Mouse (Mus musculus): ENCODE results near the gene Bbs4. TPM values are rescaled to one million over a fixed set of nuclear protein-coding genes. Genes with fewer than 3 reads are reported as not detected.

Gene Bbs4
- polyA plus RNA-seq, 1 experiment from 2014 or later = 11.5 TPM

- H3K27ac ChIP-seq = no peak overlapping the region
- H3K4me2 ChIP-seq = no peak overlapping the region
- no peak for ATAC-seq (ENCODE audit: insufficient read depth, low FRiP score, low read depth)
- peaks cover 3% of the 10 kb centered on the region; the same call in 1 of the 2 replicates for H3K36me3 ChIP-seq
- no peak overlapping the region for H3K9ac ChIP-seq
- 77% methylated on average over 5 of the region's 5 CpGs for WGBS
- H3K4me3 ChIP-seq (replicated peaks) = no peak overlapping the region
- H3K9me3 ChIP-seq = no peaks in the 10 kb centered on the region
- no peaks in the 10 kb centered on the region for H3K27me3 ChIP-seq (replicated peaks)
- H3K4me1 ChIP-seq = no peaks in the 10 kb centered on the region
Observed at GRCm38 (mm10) chr9:59338411-59338810, 14.9 kb downstream of the Bbs4 start.

DNA sequence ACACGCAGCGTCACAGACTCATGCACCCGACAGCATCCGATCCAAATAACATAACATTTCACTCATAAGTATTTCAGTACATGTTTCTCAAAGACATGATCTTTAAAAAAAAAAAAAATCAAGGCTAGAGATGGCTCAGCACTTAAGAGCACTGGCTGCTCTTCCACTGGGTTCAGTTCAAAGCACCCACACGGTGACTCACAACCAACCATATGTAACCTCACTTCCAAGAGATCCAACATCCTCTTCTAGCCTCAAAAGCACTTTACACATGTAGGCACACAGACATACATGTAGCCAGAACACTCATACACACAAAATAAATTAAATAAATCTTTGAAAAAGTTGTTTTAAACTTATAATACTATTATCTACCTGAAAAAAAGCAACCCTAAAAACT, 15.4 kb downstream of the Bbs4 start:
- Histone ChIP-seq H3K36me3 (peaks cover 3% of the 10 kb centered on the region; the same call in 1 of the 2 replicates), H3K27ac (no peak overlapping the region), H3K9ac (no peak overlapping the region), H3K27me3 (replicated peaks) (no peaks in the 10 kb centered on the region), H3K9me3 (no peaks in the 10 kb centered on the region), H3K4me1 (no peaks in the 10 kb centered on the region), H3K4me2 (no peak overlapping the region), H3K4me3 (replicated peaks) (no peak overlapping the region)
- 90% methylated on average over 5 of the region's 5 CpGs for WGBS
- ATAC-seq (ENCODE audit: insufficient read depth, low FRiP score, low read depth) = no peak

DNA sequence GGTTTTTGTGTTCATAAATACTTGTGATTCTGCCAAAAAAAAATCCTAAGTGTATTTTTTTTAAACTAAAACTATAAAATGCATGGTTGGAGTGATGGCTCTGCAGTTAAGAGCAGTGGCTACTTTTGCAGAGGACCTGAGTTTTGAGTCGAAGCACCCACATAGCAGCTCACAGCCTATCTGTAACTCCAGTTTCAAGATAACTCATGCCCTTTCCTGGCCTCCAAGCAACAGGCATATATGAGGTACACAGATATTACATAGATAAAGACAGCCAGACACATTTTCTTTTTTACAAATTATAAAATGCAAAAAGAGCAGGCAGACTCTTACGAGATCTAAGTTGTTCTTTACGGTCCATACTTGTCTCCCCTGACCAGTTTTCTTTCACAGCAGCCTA, 16.8 kb downstream of the Bbs4 start:
- Histone ChIP-seq H3K27ac (no peak overlapping the region), H3K4me1 (no peaks in the 10 kb centered on the region), H3K36me3 (peaks cover 3% of the 10 kb centered on the region; the same call in 1 of the 2 replicates), H3K4me3 (replicated peaks) (no peak overlapping the region), H3K9ac (no peak overlapping the region), H3K9me3 (no peaks in the 10 kb centered on the region), H3K4me2 (no peak overlapping the region), H3K27me3 (replicated peaks) (no peaks in the 10 kb centered on the region)
- 86% methylated on average over 3 of the region's 3 CpGs for WGBS
- ATAC-seq (ENCODE audit: insufficient read depth, low FRiP score, low read depth) = no peak

DNA sequence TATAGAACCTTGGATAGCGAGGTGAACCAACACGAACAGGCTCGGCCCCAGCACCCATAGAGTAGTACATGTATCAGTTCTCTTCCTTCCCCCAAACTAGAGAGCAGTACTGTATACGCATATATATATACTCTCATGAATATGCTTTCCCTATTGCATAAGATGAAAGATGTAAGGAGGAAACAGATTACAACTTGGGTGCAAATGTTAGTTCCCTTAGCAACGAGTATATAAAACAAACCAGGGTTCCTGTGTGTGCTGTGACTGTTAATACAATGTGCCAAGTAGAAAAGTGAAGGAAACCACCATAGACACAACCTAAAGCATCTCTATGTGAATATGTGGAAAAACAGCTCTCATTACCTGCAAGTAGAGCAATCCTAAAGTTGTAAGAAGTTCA, 23.3 kb downstream of the Bbs4 start:
- no peaks in the 10 kb centered on the region for H3K36me3 ChIP-seq

GRCm38 (mm10) chr9:59324351-59324750, 29.0 kb downstream of the Bbs4 start:
- H3K4me1 ChIP-seq = no peaks in the 10 kb centered on the region
- no peak overlapping the region for H3K4me2 ChIP-seq
- no peak overlapping the region for H3K9ac ChIP-seq
- H3K27me3 ChIP-seq (replicated peaks) = no peaks in the 10 kb centered on the region
- no peak for ATAC-seq (ENCODE audit: insufficient read depth, low FRiP score, low read depth)
- H3K9me3 ChIP-seq = no peaks in the 10 kb centered on the region
- H3K27ac ChIP-seq = no peak overlapping the region
- H3K36me3 ChIP-seq = peaks cover 10% of the 10 kb centered on the region; the same call in 1 of the 2 replicates
- H3K4me3 ChIP-seq (replicated peaks) = no peak overlapping the region

More for the DNA sequence above, 23.3 kb downstream of the Bbs4 start:
- Histone ChIP-seq H3K4me2 (no peak overlapping the region), H3K9me3 (no peaks in the 10 kb centered on the region), H3K4me1 (no peaks in the 10 kb centered on the region), H3K9ac (no peak overlapping the region), H3K4me3 (replicated peaks) (no peak overlapping the region), H3K27ac (no peak overlapping the region), H3K27me3 (replicated peaks) (no peaks in the 10 kb centered on the region)
- 89% methylated on average over 5 of the region's 5 CpGs for WGBS
- ATAC-seq (ENCODE audit: insufficient read depth, low FRiP score, low read depth) = no peak

GRCm38 (mm10) chr9:59316206-59316605, 37.1 kb downstream of the Bbs4 start:
- Histone ChIP-seq H3K4me3 (replicated peaks) (no peak overlapping the region), H3K36me3 (peaks cover 19% of the 10 kb centered on the region), H3K27ac (no peak overlapping the region), H3K4me1 (no peaks in the 10 kb centered on the region), H3K9me3 (no peaks in the 10 kb centered on the region), H3K4me2 (no peak overlapping the region), H3K9ac (no peak overlapping the region), H3K27me3 (replicated peaks) (no peaks in the 10 kb centered on the region)
- 84% methylated on average over 3 of the region's 3 CpGs for WGBS
- no peak for ATAC-seq (ENCODE audit: insufficient read depth, low FRiP score, low read depth)

- no peak overlapping the region for H3K9ac ChIP-seq
- H3K4me1 ChIP-seq = no peaks in the 10 kb centered on the region
- peaks cover 18% of the 10 kb centered on the region for H3K36me3 ChIP-seq
- no peak overlapping the region for H3K4me3 ChIP-seq (replicated peaks)
- 67% methylated on average over 3 of the region's 3 CpGs for WGBS
- ATAC-seq (ENCODE audit: insufficient read depth, low FRiP score, low read depth) = no peak
- no peaks in the 10 kb centered on the region for H3K9me3 ChIP-seq
- H3K27me3 ChIP-seq (replicated peaks) = no peaks in the 10 kb centered on the region
- no peak overlapping the region for H3K4me2 ChIP-seq
- H3K27ac ChIP-seq = peak overlapping the region; percentile 36
Observed at GRCm38 (mm10) chr9:59311284-59311670, 42.0 kb downstream of the Bbs4 start.

DNA sequence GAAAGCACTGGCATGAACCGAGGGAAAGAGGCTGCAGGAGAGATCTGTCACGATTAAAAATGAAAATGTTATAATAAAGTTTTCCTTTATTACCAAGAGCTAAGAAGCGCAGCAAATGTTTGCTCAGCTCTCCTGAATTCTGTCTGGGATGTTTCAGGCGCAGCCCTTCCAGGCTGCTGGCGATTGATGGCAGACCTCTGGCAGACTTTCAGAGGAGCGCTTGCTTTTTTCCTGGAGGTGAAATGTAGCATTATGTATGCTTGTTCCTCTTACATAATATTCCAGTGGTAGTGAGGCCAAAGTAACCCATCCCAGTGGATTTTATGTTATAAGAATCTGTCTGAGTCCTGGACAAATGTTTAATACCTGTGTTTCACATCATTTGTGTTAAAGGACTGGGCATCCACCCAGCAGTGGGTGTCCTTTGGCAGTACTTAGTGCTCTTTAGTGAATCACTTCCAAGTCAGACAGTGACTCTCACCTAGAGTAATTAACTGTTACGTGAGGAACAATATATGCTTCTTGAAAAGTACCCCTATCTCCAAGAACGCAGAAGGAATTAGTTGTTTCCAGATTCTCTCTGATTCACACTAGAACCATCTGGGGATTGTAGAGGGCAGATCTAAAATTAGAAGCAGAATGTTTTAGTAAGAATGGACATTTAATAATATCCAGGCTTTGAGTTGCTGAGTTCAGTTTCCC, 42.6 kb downstream of the Bbs4 start:
- Histone ChIP-seq H3K9ac (no peak overlapping the region), H3K4me2 (no peak overlapping the region), H3K27me3 (replicated peaks) (no peaks in the 10 kb centered on the region), H3K9me3 (no peaks in the 10 kb centered on the region), H3K4me1 (no peaks in the 10 kb centered on the region), H3K36me3 (peaks cover 18% of the 10 kb centered on the region), H3K27ac (peak overlapping the region; percentile 36), H3K4me3 (replicated peaks) (no peak overlapping the region)
- WGBS = 69% methylated on average over 8 of the region's 8 CpGs
- ATAC-seq (ENCODE audit: insufficient read depth, low FRiP score, low read depth) = peak; percentile 14; the same call in 1 of the 2 replicates

- Histone ChIP-seq H3K4me2 (no peak overlapping the region), H3K36me3 (peaks cover 11% of the 10 kb centered on the region), H3K27ac (no peak overlapping the region), H3K4me3 (replicated peaks) (no peak overlapping the region), H3K9ac (no peak overlapping the region), H3K9me3 (no peaks in the 10 kb centered on the region), H3K27me3 (replicated peaks) (no peaks in the 10 kb centered on the region), H3K4me1 (no peaks in the 10 kb centered on the region)
- ATAC-seq (ENCODE audit: insufficient read depth, low FRiP score, low read depth) = no peak
- WGBS = 79% methylated on average over 2 of the region's 2 CpGs
Observed at GRCm38 (mm10) chr9:59307890-59308289, 45.4 kb downstream of the Bbs4 start.

DNA sequence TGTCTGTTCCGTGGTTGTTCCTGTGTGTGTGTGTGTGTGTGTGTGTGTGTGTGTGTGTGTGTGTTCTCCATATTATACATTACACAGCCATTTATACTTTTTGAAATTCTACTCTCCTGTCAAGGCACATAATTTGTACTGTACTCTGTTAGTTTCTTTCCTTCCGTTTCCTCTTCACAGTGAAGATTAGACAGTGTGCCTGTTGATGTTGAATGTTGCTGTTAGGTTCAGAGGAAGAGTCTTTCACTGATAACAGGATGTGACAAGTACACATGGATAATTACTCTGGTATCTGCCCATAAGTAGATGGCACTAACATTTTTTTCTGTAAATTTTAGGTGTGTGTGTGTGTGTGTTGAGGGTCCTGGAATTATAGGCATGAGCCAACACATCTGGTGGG, 56.9 kb downstream of the Bbs4 start:
- H3K9ac ChIP-seq = no peak overlapping the region
- H3K4me3 ChIP-seq (replicated peaks) = no peak overlapping the region
- H3K4me1 ChIP-seq = peaks cover 4% of the 10 kb centered on the region; the same call in 1 of the 2 replicates
- no peaks in the 10 kb centered on the region for H3K27me3 ChIP-seq (replicated peaks)
- H3K9me3 ChIP-seq = no peaks in the 10 kb centered on the region
- H3K27ac ChIP-seq = no peak overlapping the region
- H3K4me2 ChIP-seq = no peak overlapping the region
- no peak for ATAC-seq (ENCODE audit: insufficient read depth, low FRiP score, low read depth)
- H3K36me3 ChIP-seq = peaks cover 15% of the 10 kb centered on the region
- 67% methylated on average over 2 of the region's 2 CpGs for WGBS

- Histone ChIP-seq H3K4me2 (peak overlapping the region; percentile 60), H3K4me3 (replicated peaks) (peak overlapping the region; percentile 93; the same call in 1 of the 2 replicates), H3K36me3 (no peaks in the 10 kb centered on the region), H3K4me1 (peaks cover 4% of the 10 kb centered on the region; the same call in 1 of the 2 replicates), H3K9me3 (no peaks in the 10 kb centered on the region), H3K27me3 (replicated peaks) (no peaks in the 10 kb centered on the region), H3K27ac (no peak overlapping the region), H3K9ac (no peak overlapping the region; the same call in 1 of the 2 replicates)
- WGBS = 33% methylated on average over 3 of the region's 3 CpGs
- no peak for ATAC-seq (ENCODE audit: insufficient read depth, low FRiP score, low read depth)
Observed at GRCm38 (mm10) chr9:59292493-59292875, 60.8 kb downstream of the Bbs4 start.

- Histone ChIP-seq H3K27ac (peak overlapping the region; percentile 90), H3K9ac (peak overlapping the region; percentile 91), H3K4me1 (peaks cover 4% of the 10 kb centered on the region; the same call in 1 of the 2 replicates), H3K36me3 (no peaks in the 10 kb centered on the region), H3K9me3 (no peaks in the 10 kb centered on the region), H3K4me3 (replicated peaks) (peak overlapping the region; percentile 93), H3K4me2 (peak overlapping the region; percentile 60), H3K27me3 (replicated peaks) (no peaks in the 10 kb centered on the region)
- peak; percentile 61 for ATAC-seq (ENCODE audit: insufficient read depth, low FRiP score, low read depth)
- under 1% methylated on average over 50 of the region's 50 CpGs for WGBS
Observed at GRCm38 (mm10) chr9:59291688-59292492, 61.4 kb downstream of the Bbs4 start.
